Mouse (Mus musculus) E14TG2a.4 (cell line): ENCODE results near the gene Cbx8.

Experiments
- CTCF ChIP-seq: conservative IDR thresholded peaks from 2 replicates; pipeline ENCODE4 v1.5.1; 2014; ENCODE audit warnings: low read length
- NANOG ChIP-seq: IDR thresholded peaks from 2 replicates; pipeline ENCODE4 v1.6.1; 2014; ENCODE audit warnings: borderline replicate concordance, low read length, mixed read lengths
- POU5F1 ChIP-seq: IDR thresholded peaks from 2 replicates; pipeline ENCODE4 v1.6.1; 2014; ENCODE audit warnings: low read length, borderline replicate concordance

- TF ChIP-seq CTCF (no peak), NANOG (no peak), POU5F1 (no peak)
These were observed 48.7 kb upstream of the Cbx8 start for GRCm38 (mm10) chr11:119089235-119090075.
